Mouse (Mus musculus): Measurements from ENCODE around the gene Gm9844. TPM values are rescaled to one million over a fixed set of nuclear protein-coding genes. Genes with fewer than 3 reads are reported as not detected.
"Not testable (repeated sequence)": the region's sequence is repeated elsewhere in the genome, so short reads cannot be mapped to it uniquely, and the experiment has no call there.

The Gm9844 gene
- 1 to 10 TPM in 1 of 26 experiments, not detected in 25; 4.3 TPM for total RNA-seq (2018; cell fraction: chromatin; rRNA removed)
- 10 to 100 TPM in 6 of 26 experiments, 1 to 10 TPM in 20; 2.1 to 25.6 (median 7.1) TPM for total RNA-seq (2018; cell fraction: cytosol; rRNA removed)
- 1 to 10 TPM in 7 of 26 experiments, not detected in 19; 1.9 to 4.9 (median 2.5) TPM for total RNA-seq (2018; cell fraction: nucleus; rRNA removed)
- 6.8 to 9.9 TPM (median 7.1 TPM) in 3 replicates for polyA plus RNA-seq (2018)

DNA sequence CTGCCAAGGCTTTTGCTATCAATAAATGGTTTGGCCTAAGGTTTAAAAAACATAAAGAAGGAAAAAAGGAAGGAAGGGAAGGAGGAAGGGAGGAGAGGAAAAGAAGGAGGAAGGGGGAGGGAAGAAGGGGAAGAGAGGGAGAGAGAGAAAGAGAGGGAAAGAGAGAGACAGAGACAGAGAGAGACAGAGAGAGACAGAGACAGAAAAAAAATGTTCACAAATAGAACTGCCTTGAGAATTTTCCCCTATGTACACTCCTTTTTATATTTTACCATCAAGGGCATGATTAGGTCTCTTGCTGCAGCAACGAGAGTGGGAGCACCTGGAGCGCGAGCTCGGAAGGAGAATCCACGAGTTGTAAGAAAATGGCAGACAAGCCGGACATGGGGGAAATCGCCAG, at the start of gene Gm9844:
TSS of gene Gm9844 (plus strand) at position 301 of the 400 bp plus-strand sequence.
- no peak within 1 kb of the TSS for H3K4me3 ChIP-seq (ENCODE audit: inconsistent target)
- 88% methylated on average over 5 of the region's 7 CpGs for WGBS (ENCODE audit: missing documents)
- H3K27ac ChIP-seq, result no peak within 1 kb of the TSS
- H3K79me2 ChIP-seq (ENCODE audit: inconsistent target), result no peaks in the 10 kb centered on the region
- no peaks in the 10 kb centered on the region for H3K36me3 ChIP-seq (ENCODE audit: inconsistent target)

DNA sequence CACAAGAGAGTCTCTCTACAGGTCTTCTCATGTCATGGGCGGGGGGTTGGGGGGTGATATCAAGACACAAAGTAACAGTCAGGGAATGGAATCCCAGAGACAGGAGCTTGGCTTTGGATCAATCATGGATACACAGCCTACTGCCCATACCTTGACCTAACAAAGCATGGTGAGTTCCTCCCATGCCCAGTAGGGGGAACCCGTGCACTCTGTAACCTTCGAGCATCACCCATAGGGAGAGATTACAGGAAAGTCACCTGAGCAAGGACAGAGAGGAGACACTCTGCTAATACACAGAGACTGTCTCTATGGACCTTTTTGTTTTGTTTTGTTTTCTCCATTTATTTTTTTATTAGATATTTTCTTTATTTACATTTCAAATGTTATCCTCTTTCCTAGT, 44.5 kb upstream of the Gm9844 start:
- 2% methylated on average over 3 of the region's 3 CpGs for WGBS (ENCODE audit: missing documents)
- Histone ChIP-seq H3K36me3 (ENCODE audit: inconsistent target) (no peaks in the 10 kb centered on the region), H3K4me3 (ENCODE audit: inconsistent target) (no peak overlapping the region), H3K27ac (no peak overlapping the region), H3K79me2 (ENCODE audit: inconsistent target) (no peaks in the 10 kb centered on the region)

DNA sequence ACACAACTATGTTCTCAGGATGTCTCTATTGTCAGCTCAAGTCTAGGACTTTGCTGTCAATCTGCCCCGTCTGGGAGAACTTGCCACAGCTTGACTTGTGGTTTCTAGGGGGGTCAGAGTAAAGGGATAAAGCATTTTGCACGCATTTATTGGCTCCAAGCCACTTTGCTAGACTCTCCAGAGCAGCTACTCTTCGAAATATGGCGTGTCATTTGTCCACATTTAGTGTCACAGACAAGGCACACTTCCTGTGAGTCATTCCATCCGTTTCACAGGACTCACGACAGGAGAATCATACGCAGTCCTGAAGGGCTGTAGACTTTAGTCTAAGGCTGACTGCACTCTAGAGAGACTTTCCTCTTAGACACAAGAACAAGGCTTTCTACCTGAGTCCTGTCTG, 37.6 kb upstream of the Gm9844 start:
- Histone ChIP-seq H3K79me2 (ENCODE audit: inconsistent target) (no peaks in the 10 kb centered on the region), H3K4me3 (ENCODE audit: inconsistent target) (no peak overlapping the region), H3K27ac (peak overlapping the region; percentile 70), H3K36me3 (ENCODE audit: inconsistent target) (no peaks in the 10 kb centered on the region)
- WGBS (ENCODE audit: missing documents), result 2% methylated on average over 7 of the region's 7 CpGs

DNA sequence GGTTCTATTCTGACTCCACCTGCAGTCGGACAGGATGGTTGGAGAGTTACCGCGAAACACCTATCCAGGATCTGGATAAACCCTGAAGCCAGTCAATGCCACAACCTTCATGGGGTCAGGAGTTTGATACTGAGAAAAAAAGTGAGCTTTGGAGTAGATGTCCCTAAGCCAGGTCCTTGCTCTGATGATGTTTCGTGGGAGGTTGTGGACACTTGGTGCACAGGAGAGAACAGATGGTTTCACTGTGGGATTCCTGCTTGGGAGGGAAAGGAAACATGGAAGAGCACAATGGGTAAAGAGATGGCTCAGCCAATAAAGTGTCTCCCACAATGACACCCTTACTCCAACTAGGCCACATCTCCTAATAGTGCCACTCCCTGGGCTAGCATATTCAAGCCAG, 34.8 kb upstream of the Gm9844 start:
- Histone ChIP-seq H3K36me3 (ENCODE audit: inconsistent target) (no peaks in the 10 kb centered on the region), H3K27ac (no peak overlapping the region), H3K79me2 (ENCODE audit: inconsistent target) (no peaks in the 10 kb centered on the region), H3K4me3 (ENCODE audit: inconsistent target) (no peak overlapping the region)
- WGBS (ENCODE audit: missing documents), result 100% methylated on average over 4 of the region's 4 CpGs

DNA sequence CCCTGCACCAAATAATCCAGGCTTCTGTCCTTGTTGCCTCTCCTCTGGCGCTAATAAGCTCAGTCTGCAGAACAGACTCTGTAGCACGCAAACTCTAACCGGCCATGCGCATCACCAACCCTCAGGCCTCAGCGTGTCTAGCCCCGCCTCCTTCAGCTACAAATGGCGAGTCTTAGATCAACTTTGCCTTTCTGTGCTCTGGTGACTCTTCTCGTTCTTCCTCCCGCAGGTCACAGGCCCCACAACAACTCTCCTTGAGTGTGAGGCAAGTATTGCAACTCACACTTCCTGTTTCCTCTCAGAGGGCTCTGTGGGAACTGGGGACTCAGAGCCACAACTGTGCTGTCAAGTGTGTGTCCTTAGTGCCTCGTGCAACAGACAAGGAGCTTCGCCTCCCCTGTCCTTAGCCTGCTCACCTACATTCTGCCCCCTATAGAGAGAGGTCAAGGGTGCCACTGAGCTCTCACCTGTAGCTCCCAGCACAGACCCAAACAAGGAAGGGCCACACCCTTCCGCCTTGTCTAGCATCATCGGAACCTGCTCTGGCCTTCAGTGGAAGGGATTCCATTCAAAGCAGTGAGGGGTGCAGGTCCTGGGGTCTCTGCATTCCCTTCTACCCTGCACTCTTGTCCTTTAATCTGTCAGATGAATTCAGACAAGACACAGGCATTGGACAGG, 23.1 kb upstream of the Gm9844 start:
- not testable (repeated sequence) for H3K36me3 ChIP-seq (ENCODE audit: inconsistent target); H3K4me3 ChIP-seq (ENCODE audit: inconsistent target); H3K79me2 ChIP-seq (ENCODE audit: inconsistent target)
- WGBS (ENCODE audit: missing documents), result 22% methylated on average over 9 of the region's 13 CpGs
- H3K27ac ChIP-seq, result 0 out of 2 replicates have a peak overlapping the region, but pooled peaks have one; percentile 15

DNA sequence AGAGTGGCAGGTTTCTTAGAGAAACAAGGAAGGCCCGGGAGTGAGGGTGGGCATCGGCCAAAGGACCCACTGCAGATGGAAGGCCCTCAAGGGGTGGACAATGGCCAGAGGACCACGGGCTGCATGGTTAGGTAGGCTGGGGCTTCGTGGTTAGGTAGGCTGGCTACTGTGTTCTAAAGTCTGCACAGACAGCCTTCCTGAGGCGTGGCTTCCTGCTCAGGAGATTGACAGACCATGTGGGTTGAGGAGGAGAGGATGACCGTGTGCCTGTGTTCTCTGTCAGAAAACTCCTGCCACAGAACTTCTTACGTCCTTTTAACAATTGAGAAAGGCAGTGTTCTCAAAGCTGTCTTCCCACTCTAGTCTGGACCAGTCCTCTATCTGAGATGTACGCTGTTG, 22.6 kb upstream of the Gm9844 start:
- 52% methylated on average over 8 of the region's 8 CpGs for WGBS (ENCODE audit: missing documents)
- Histone ChIP-seq H3K4me3 (ENCODE audit: inconsistent target) (no peak overlapping the region), H3K36me3 (ENCODE audit: inconsistent target) (no peaks in the 10 kb centered on the region), H3K27ac (no peak overlapping the region), H3K79me2 (ENCODE audit: inconsistent target) (no peaks in the 10 kb centered on the region)

DNA sequence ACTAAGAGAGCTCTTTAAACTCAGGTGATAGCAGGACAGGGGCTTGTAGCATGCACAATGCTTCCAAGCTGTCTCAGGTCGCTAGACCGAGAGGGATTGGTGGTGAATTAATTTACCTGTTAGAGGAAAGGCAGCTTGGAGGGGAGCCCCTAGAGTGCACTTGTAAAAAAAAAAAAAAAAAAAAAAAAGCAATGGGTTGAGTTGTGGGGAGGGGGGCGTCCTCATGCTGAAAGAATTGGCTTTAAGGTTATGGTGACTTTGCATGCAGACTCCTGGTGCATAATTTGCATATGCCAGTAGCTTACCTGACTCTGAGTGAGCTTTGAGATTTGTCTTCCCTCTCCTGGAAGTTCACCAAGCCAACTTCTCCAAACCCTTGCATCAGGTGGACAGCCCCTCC, 21.7 kb upstream of the Gm9844 start:
- H3K79me2 ChIP-seq (ENCODE audit: inconsistent target), result no peaks in the 10 kb centered on the region
- 100% methylated on average over 3 of the region's 3 CpGs for WGBS (ENCODE audit: missing documents)
- H3K4me3 ChIP-seq (ENCODE audit: inconsistent target), result no peak overlapping the region
- H3K36me3 ChIP-seq (ENCODE audit: inconsistent target), result no peaks in the 10 kb centered on the region
- H3K27ac ChIP-seq, result no peak overlapping the region

DNA sequence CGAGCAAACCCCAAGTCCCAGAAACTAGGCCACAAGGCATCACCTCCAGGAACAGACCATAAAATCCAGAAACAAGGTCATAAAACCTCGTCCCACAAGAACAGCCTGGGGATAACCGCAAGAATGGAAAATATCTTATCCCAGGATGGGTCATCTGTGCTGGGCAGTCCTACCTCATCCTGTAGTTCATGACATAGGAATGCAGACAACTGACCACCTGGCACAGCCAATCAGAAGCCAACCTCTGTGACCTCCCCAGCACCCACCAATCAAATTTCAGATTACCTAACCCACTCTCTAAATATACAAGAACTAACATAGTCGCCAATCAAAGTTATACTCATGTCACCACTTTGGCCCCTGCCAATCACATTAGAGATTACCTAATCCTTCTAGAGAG, 21.0 kb upstream of the Gm9844 start:
- no peak overlapping the region for H3K27ac ChIP-seq
- H3K36me3 ChIP-seq (ENCODE audit: inconsistent target), result no peaks in the 10 kb centered on the region
- no peak overlapping the region for H3K4me3 ChIP-seq (ENCODE audit: inconsistent target)
- no peaks in the 10 kb centered on the region for H3K79me2 ChIP-seq (ENCODE audit: inconsistent target)
- WGBS (ENCODE audit: missing documents), result 95% methylated on average over 4 of the region's 4 CpGs

DNA sequence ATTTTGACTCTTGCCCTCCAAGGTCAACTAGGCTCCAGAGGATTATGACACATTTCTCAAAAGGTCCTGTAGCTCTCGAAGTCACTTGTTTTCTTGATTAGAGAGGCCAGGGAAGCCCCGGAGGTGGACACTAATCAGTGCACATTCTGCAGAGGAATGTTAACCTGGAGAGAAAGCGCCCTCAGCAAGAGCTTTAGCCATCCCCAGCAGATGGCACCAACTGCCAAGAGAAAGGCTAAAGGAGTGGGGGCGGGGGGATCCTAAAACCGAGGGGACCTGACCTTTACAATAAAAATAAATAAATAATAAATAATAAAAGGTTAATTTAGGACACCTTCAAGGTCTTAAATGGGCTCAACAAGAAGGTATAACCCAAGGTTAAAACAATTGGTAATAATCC, 17.9 kb upstream of the Gm9844 start:
- Histone ChIP-seq H3K27ac (no peak overlapping the region), H3K79me2 (ENCODE audit: inconsistent target) (no peaks in the 10 kb centered on the region), H3K4me3 (ENCODE audit: inconsistent target) (no peak overlapping the region), H3K36me3 (ENCODE audit: inconsistent target) (no peaks in the 10 kb centered on the region)
- 73% methylated on average over 5 of the region's 5 CpGs for WGBS (ENCODE audit: missing documents)

DNA sequence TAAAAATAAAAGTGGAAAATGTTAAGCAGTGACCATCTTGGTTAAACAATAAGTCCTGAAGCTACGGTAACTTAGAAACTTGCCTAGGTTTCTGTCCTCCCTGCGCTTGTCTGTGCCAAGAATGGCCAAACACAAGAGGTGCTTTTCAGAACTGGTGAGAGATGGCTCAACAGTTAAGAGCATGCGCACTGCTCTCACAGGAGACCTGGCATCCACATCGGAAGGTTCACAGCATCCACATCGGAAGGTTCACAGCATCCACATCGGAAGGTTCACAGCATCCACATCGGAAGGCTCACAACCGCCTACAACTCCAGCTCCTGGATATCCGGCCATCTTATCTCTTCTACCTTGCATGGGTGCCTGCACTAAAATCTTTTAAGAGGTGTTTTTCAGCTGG, 16.8 kb upstream of the Gm9844 start:
- WGBS (ENCODE audit: missing documents), result 92% methylated on average over 9 of the region's 9 CpGs
- Histone ChIP-seq H3K4me3 (ENCODE audit: inconsistent target) (no peak overlapping the region), H3K79me2 (ENCODE audit: inconsistent target) (no peaks in the 10 kb centered on the region; the same call in 1 of the 2 replicates), H3K36me3 (ENCODE audit: inconsistent target) (no peaks in the 10 kb centered on the region), H3K27ac (no peak overlapping the region)

DNA sequence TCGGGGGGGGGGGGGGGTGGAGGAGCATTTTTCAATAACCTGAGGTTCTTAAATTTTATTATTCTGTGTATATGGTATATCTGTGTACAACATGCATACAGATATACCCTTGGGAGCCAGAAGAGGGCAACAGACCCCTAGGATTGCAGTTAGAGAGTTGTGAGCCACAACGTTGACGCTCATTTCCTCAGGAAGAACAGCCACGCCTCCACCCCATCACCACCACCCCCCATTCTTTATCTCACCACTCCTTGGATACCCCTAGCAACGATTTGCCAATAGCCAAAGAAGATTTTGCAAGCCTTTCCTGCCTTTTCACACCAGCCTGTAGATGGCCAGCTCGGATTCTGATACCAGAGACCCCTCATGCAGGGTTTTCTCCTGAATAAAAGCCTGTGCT, 16.3 kb upstream of the Gm9844 start:
- no peak overlapping the region for H3K4me3 ChIP-seq (ENCODE audit: inconsistent target)

DNA sequence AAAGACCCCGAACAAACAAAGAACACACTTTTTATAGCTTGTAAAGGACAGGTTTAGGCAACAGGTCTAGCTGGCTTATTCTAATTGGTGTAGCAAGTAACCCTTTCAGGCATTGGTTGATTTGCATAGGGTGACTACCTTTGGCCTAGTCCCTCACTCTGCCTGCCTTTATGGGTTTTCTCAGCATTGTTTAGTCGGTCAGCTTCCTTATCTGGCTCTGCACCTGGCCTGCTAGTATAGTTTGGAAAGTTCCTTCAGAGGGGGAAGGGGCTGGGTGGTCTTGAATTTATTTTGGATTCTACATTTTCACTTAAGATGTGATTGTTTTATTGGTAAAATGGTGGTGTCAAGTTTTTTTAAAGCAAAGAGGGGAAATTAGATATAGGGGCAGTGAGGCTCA, 15.4 kb upstream of the Gm9844 start:
- H3K79me2 ChIP-seq (ENCODE audit: inconsistent target); H3K4me3 ChIP-seq (ENCODE audit: inconsistent target); H3K27ac ChIP-seq; H3K36me3 ChIP-seq (ENCODE audit: inconsistent target): not testable (repeated sequence)
- WGBS (ENCODE audit: missing documents), result 79% methylated on average over 2 of the region's 2 CpGs

More for the DNA sequence above, 16.3 kb upstream of the Gm9844 start:
- Histone ChIP-seq H3K79me2 (ENCODE audit: inconsistent target) (no peaks in the 10 kb centered on the region; the same call in 1 of the 2 replicates), H3K27ac (no peak overlapping the region), H3K36me3 (ENCODE audit: inconsistent target) (no peaks in the 10 kb centered on the region)
- WGBS (ENCODE audit: missing documents), result 9% methylated on average over 5 of the region's 6 CpGs

DNA sequence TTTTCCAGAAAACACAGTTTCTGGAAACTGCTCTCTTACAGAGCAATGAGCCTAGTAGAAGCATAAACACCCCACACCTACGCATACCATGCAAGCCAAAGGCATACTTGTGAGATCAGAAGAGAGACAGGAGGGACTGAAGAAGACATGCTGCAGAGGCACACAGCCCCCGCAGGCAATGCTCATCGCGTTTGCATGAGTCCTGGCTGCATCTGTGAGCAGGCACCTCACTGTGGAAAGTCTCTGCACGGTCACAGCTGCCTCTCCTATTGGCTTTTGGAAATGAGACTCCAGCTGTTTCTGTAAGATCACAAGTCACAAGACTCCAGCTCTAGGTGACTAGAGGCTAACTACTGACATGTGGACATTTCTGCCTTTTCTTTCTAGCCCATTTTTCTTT, 11.9 kb upstream of the Gm9844 start:
- Histone ChIP-seq H3K79me2 (ENCODE audit: inconsistent target) (no peaks in the 10 kb centered on the region; the same call in 1 of the 2 replicates), H3K27ac (peak overlapping the region; percentile 85), H3K36me3 (ENCODE audit: inconsistent target) (no peaks in the 10 kb centered on the region), H3K4me3 (ENCODE audit: inconsistent target) (no peak overlapping the region)
- 50% methylated on average over 5 of the region's 5 CpGs for WGBS (ENCODE audit: missing documents)

DNA sequence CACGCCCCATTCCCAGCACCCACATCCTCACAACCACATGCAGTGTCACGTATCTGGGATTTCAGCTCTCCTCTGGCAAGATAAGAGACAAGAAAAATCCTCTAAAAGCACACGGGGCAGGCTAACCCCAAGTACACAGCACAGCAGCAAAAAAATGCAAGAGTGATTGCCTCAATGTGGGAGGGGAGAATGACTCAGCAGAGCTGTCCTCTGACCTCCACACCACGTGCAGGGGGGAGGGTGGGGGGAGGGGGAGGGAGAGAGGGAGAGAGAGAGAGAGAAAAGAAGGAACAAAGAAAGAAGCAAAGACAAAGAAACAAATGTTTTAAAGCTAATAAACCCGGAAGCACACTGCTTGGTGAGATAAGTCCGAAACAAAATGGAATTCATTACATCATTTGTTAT, 11.1 kb upstream of the Gm9844 start:
- 6% methylated on average over 4 of the region's 6 CpGs for WGBS (ENCODE audit: missing documents)

DNA sequence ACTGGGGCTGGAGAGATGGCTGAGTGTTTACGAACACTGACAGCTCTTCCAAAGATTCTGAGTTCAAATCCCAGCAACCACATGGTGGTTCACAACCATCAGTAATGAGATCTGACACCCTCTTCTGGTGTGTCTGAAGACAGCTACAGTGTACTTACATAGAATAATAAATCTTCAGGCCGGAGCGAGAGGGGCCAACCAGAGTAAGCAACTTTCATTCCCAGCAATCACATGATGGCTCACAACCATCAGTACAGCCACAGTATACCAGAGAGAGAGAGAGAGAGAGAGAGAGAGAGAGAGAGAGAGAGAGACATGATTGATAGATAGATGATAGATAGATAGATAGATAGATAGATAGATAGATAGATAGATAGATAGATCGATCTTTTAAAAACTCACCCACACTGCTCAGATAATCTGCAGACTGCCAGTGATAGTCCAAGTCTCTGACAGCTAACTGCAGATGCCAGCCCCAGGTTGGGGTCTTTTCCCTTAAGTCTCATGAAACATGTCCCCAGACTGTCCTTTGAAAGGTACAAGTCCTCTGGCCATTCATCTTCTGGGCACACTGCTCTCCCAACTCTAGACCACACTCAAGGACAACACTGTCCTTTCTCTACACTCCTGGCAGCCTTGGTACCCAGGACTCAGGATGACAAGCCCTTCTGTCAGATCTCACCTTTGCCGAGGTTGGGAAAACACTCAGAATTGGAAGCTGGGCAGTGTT, 10.3 kb upstream of the Gm9844 start:
- Histone ChIP-seq H3K79me2 (ENCODE audit: inconsistent target) (no peaks in the 10 kb centered on the region; the same call in 1 of the 2 replicates), H3K27ac (peak overlapping the region; percentile 85), H3K36me3 (ENCODE audit: inconsistent target) (no peaks in the 10 kb centered on the region), H3K4me3 (ENCODE audit: inconsistent target) (no peak overlapping the region)
- WGBS (ENCODE audit: missing documents), result 86% methylated on average over 5 of the region's 5 CpGs

More for the DNA sequence above, 11.1 kb upstream of the Gm9844 start:
- H3K27ac ChIP-seq, result peak overlapping the region; percentile 85
- H3K36me3 ChIP-seq (ENCODE audit: inconsistent target), result no peaks in the 10 kb centered on the region
- no peaks in the 10 kb centered on the region; the same call in 1 of the 2 replicates for H3K79me2 ChIP-seq (ENCODE audit: inconsistent target)
- H3K4me3 ChIP-seq (ENCODE audit: inconsistent target), result no peak overlapping the region; the same call in 1 of the 2 replicates
